Mouse (Mus musculus) erythroblast, embryonic 14.5 days (primary cell): ENCODE measurements around the gene Slc35d3.

Source experiments
- GATA1 ChIP-seq: IDR thresholded peaks from 2 replicates; pipeline ENCODE4 v1.6.1; 2012; ENCODE audit warnings: low read length, inconsistent platforms, mixed read lengths
- TAL1 ChIP-seq: IDR thresholded peaks from 3 replicates; pipeline ENCODE4 v1.6.1; 2012; ENCODE audit warnings: low read length, inconsistent platforms, mixed read lengths

GRCm38 (mm10) chr10:19893976-19894375 is 42.7 kb upstream of the Slc35d3 start:
- TF ChIP-seq TAL1 (no peak), GATA1 (no peak)
